Mouse (Mus musculus): ENCODE data around the gene Kat6b.

The Kat6b gene

GRCm38 (mm10) chr14:21549608-21550115, 68.4 kb downstream of the Kat6b start:
- no peaks in the 10 kb centered on the region for H3K27me3 ChIP-seq (ENCODE audit: control insufficient read depth, insufficient read depth, low read length, poor library complexity, severe bottlenecking)
- H3K36me3 ChIP-seq (ENCODE audit: control insufficient read depth, insufficient read depth, low read length, poor library complexity, severe bottlenecking): no peaks in the 10 kb centered on the region; the same call in 1 of the 2 replicates
- no peak for DNase-seq (ENCODE audit: low read depth, low spot score)

DNA sequence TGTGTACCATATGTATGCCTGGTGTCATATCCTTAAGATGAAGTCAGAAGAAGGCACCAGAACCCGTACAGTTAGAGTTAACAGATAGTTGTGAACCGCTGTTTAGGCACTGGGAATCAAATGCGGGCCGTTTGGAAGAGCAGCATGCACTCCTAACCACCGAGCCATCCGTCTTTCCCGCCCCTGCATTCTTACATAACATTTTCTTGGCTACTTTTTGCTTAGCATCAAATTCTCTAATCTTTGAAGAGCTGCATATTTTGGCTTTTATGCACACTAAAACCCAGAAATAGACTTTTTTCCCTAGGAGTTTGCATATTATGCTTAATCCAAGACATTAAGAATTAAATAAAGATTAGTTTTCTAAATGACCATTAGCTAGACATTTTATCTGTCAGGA, 69.3 kb downstream of the Kat6b start:
- DNase-seq (ENCODE audit: low read depth, low spot score): no peak
- Histone ChIP-seq H3K27me3 (ENCODE audit: control insufficient read depth, insufficient read depth, low read length, poor library complexity, severe bottlenecking) (no peaks in the 10 kb centered on the region), H3K36me3 (ENCODE audit: control insufficient read depth, insufficient read depth, low read length, poor library complexity, severe bottlenecking) (no peaks in the 10 kb centered on the region; the same call in 1 of the 2 replicates)

DNA sequence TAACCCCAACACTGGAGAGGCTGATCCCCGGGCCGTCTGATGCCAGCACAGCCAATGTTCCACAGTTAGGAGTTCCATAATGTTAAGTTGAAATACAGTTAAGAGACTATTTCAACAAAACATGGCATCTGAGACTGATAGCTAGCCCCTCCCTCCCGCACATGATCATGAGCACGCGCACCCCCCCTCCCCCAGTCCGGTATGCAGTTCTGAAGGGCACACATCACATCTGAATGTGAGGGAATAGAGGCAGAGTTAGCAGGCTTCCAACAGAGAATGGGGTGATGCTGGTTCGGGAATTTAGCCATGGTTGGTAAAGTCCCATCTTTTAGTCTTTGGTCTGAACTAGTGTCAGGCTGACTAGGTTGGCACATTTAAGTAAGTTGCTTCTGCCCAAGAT, 70.4 kb downstream of the Kat6b start:
- no peaks in the 10 kb centered on the region; the same call in 1 of the 2 replicates for H3K36me3 ChIP-seq (ENCODE audit: control insufficient read depth, insufficient read depth, low read length, poor library complexity, severe bottlenecking)
- no peaks in the 10 kb centered on the region for H3K27me3 ChIP-seq (ENCODE audit: control insufficient read depth, insufficient read depth, low read length, poor library complexity, severe bottlenecking)
- DNase-seq (ENCODE audit: low read depth, low spot score): no peak

GRCm38 (mm10) chr14:21552958-21553357, 71.7 kb downstream of the Kat6b start:
- Histone ChIP-seq H3K36me3 (ENCODE audit: control insufficient read depth, insufficient read depth, low read length, poor library complexity, severe bottlenecking) (no peaks in the 10 kb centered on the region; the same call in 1 of the 2 replicates), H3K27me3 (ENCODE audit: control insufficient read depth, insufficient read depth, low read length, poor library complexity, severe bottlenecking) (no peaks in the 10 kb centered on the region)
- no peak for DNase-seq (ENCODE audit: low read depth, low spot score)

DNA sequence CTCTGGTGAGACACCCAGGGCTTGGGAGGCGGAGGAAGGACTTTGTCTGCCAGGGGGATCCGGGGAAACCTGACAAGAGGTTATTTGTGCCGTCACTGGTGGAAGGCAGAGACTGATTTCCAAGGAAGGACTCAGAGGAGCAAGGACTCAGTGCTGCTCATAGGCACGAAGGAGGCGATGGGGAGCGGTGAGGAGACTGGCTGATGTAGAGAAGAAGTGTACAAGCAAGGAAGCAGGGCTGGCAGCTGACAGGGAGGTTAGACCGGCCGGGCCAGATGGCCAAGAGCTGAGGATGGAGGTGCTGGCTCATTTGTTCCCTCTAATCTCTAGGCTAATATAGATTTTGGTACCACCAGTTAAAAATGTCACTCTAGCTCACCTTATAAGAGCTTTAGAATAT, 72.8 kb downstream of the Kat6b start:
- DNase-seq (ENCODE audit: low read depth, low spot score): no peak
- no peaks in the 10 kb centered on the region for H3K27me3 ChIP-seq (ENCODE audit: control insufficient read depth, insufficient read depth, low read length, poor library complexity, severe bottlenecking)

DNA sequence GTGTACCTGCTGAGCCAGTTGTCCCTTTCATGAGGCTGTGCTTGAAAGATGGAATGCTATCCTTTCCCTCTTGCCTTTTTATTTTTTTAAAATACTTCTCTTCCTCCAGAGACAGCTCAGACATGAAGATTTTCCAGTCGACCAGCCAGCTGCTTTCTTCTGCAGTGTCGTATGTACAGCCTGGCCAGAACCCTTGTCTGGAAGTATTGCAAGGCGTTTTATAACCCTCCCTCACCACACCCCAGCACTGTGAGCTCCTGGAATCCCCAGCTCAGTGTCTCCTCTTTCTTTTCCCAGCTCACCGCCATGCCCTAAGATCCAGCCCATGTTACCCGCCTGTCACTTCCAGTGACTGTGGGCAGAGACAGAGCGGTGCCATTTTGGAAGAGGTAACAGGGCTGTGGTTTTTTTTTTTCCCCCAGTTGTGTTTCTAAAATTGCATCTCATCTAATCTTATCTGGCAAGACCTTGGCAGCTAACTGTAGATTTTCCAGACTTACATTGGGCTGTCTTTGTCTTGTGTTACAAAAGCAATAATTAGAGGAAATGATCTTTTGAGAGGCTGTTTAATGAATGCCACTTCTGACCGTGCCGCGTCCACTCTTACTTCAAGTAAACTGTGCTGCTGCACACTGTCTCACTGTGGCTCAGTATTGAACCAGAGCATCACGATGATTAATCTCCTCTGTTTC, 77.4 kb downstream of the Kat6b start:
- DNase-seq (ENCODE audit: low read depth, low spot score): no peak
- Histone ChIP-seq H3K27me3 (ENCODE audit: control insufficient read depth, insufficient read depth, low read length, poor library complexity, severe bottlenecking) (no peaks in the 10 kb centered on the region), H3K36me3 (ENCODE audit: control insufficient read depth, insufficient read depth, low read length, poor library complexity, severe bottlenecking) (no peaks in the 10 kb centered on the region; the same call in 1 of the 2 replicates)

More for the DNA sequence above, 72.8 kb downstream of the Kat6b start:
- H3K36me3 ChIP-seq (ENCODE audit: control insufficient read depth, insufficient read depth, low read length, poor library complexity, severe bottlenecking): no peaks in the 10 kb centered on the region; the same call in 1 of the 2 replicates

GRCm38 (mm10) chr14:21559447-21559846, 78.2 kb downstream of the Kat6b start:
- Histone ChIP-seq H3K27me3 (ENCODE audit: control insufficient read depth, insufficient read depth, low read length, poor library complexity, severe bottlenecking) (no peaks in the 10 kb centered on the region), H3K36me3 (ENCODE audit: control insufficient read depth, insufficient read depth, low read length, poor library complexity, severe bottlenecking) (no peaks in the 10 kb centered on the region; the same call in 1 of the 2 replicates)

DNA sequence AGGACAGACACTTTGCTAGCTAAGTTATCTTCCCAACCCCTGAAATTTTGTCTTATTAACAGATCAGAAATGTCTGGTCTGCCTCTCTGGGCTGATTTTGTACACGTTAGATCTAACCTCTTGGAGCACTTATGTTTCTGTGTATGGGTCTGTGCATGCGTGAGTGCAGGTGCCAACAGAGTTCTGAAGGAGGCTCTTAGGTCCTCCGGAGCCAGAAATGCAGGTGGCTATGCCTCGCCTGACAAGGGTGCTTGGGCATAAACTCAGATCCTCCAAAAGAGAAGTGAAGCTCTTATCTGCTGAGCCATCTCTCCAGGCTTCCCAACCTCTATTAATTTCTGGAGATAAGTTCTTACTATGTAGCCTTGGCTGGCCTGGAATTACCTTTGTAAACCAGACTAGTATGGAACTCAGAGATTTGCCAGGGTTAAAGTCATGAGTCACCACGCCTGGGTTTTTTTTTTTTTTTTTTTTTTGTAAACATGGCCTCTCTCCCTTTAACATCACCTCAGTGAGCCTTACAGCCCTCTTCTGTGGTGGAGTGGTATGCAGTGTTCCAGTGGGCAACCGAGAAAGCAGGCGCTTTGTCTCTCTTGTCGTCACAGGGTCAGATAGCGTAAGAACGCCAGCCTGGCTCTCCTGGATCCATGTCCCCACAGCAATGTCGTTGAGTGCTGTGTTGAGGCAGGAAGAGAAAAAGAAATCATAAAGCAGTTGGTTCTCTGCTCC, 79.4 kb downstream of the Kat6b start:
- no peak for DNase-seq (ENCODE audit: low read depth, low spot score)
- Histone ChIP-seq H3K36me3 (ENCODE audit: control insufficient read depth, insufficient read depth, low read length, poor library complexity, severe bottlenecking) (no peaks in the 10 kb centered on the region; the same call in 1 of the 2 replicates), H3K27me3 (ENCODE audit: control insufficient read depth, insufficient read depth, low read length, poor library complexity, severe bottlenecking) (no peaks in the 10 kb centered on the region)

More at GRCm38 (mm10) chr14:21559447-21559846, 78.2 kb downstream of the Kat6b start:
- DNase-seq (ENCODE audit: low read depth, low spot score): no peak

- DNase-seq (ENCODE audit: low read depth, low spot score): no peak
- Histone ChIP-seq H3K27me3 (ENCODE audit: control insufficient read depth, insufficient read depth, low read length, poor library complexity, severe bottlenecking) (no peaks in the 10 kb centered on the region), H3K36me3 (ENCODE audit: control insufficient read depth, insufficient read depth, low read length, poor library complexity, severe bottlenecking) (no peaks in the 10 kb centered on the region; the same call in 1 of the 2 replicates)
Measured at GRCm38 (mm10) chr14:21561396-21562065, 80.3 kb downstream of the Kat6b start.

DNA sequence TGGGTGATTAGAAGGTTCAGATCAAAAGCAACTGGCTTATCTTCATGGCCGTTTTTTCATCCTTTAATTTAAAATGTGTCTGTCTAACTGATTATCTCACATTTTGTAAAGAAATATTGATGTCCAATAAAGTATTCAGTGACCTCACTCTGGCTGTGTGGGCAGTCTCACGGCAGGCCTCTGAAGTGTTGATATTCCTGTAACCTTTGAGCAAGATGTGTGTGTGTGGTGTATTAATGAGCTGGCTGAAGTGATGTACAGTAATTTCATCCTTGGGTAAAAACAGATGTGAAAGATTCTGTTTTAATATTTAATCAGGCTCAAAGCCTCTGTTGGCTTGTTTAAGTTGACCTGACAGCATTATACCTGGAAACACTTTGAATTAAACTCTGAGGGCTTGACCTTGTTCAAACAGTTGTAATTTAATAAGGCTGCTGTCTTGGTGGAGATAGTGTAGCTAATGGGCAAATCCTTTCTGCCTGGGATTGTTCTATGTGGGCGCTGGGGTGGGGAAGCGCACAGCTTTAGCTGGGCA, 82.4 kb downstream of the Kat6b start:
- no peaks in the 10 kb centered on the region for H3K36me3 ChIP-seq (ENCODE audit: control insufficient read depth, insufficient read depth, low read length, poor library complexity, severe bottlenecking)
- no peak for DNase-seq (ENCODE audit: low read depth, low spot score)

DNA sequence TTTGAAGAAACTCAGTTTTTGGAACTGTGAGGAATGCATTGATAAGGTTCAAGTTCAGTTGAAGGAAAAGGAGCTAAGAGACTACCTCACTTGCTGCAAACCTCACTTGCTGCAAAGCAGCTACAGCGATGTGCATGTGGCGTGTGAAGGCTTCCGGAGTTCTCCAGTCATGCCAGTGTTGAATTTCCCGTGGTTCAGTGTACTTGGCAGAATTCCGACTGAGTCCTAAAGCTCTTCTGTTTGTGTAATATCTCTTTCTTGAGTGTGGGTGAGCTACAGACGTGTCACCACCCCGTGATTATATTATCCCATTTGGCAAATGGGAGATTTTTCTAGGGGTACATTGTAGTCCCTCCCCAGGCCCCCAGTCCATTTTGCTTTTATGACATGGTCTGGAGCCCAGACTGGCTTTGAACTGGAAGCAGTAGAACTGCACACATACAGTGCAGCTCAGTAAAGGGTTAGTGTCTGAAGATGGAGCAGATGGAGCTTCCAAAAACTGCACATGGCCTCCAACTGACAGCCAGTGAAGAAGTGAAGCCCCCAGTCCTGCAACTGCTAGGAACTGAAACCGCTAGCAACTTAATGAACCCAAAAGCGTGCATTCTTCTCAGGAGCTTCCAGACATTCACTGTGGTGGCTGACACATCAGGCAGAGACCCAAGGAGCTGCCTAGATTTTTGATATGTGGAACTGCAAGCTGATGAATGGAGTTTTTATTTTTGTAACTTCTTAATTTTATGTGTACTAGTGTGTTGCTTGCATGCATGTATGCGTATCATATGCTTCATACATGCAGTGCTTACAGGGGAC, 84.5 kb downstream of the Kat6b start:
- no peak for DNase-seq (ENCODE audit: low read depth, low spot score)
- no peaks in the 10 kb centered on the region; the same call in 1 of the 2 replicates for H3K27me3 ChIP-seq (ENCODE audit: control insufficient read depth, insufficient read depth, low read length, poor library complexity, severe bottlenecking)
- no peaks in the 10 kb centered on the region for H3K36me3 ChIP-seq (ENCODE audit: control insufficient read depth, insufficient read depth, low read length, poor library complexity, severe bottlenecking)

More for the DNA sequence above, 82.4 kb downstream of the Kat6b start:
- no peaks in the 10 kb centered on the region; the same call in 1 of the 2 replicates for H3K27me3 ChIP-seq (ENCODE audit: control insufficient read depth, insufficient read depth, low read length, poor library complexity, severe bottlenecking)

DNA sequence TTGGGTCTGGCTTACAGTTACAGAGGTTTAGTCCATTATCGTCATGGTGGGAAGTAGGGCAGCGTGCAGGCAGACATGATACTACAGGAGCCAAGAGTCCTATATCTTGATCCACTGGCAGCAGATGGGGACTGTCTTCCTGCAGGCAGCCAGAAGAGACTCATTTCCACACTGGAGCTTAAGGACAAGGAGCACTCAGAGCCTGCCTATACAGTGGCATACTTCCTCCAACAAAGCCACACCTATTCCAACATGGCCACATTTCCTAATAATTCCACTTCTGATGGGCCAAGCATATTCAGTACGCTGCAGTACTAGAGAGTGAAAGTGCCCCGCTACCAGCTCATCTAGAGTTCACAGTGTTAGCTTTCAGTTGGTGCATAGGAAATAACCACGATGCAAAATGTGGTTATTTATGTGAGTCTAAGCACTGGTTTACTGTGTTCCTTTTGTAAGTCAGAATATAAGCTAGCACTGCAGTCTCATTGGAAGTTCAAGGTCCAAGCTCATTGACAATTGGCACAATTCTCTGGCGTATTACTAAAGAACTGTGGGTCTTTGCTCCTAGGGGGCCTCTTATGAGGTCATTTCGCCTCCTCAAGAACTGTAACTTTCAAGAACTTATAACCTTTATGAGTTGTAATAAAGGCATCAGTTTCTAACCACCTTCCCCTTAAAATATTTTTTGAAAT, 86.2 kb downstream of the Kat6b start:
- Histone ChIP-seq H3K36me3 (ENCODE audit: control insufficient read depth, insufficient read depth, low read length, poor library complexity, severe bottlenecking) (no peaks in the 10 kb centered on the region; the same call in 1 of the 2 replicates), H3K27me3 (ENCODE audit: control insufficient read depth, insufficient read depth, low read length, poor library complexity, severe bottlenecking) (no peaks in the 10 kb centered on the region; the same call in 1 of the 2 replicates)
- no peak for DNase-seq (ENCODE audit: low read depth, low spot score)

GRCm38 (mm10) chr14:21568821-21569220, 87.6 kb downstream of the Kat6b start:
- Histone ChIP-seq H3K36me3 (ENCODE audit: control insufficient read depth, insufficient read depth, low read length, poor library complexity, severe bottlenecking) (no peaks in the 10 kb centered on the region; the same call in 1 of the 2 replicates), H3K27me3 (ENCODE audit: control insufficient read depth, insufficient read depth, low read length, poor library complexity, severe bottlenecking) (no peaks in the 10 kb centered on the region; the same call in 1 of the 2 replicates)
- DNase-seq (ENCODE audit: low read depth, low spot score): no peak
